Mouse (Mus musculus) thymus, adult 2 months (tissue): Measurements from ENCODE around the gene Sorbs2. TPM values are rescaled to one million over a fixed set of nuclear protein-coding genes. Genes with fewer than 3 reads are reported as not detected.

Experiments
- DNase-seq: peaks from one replicate; pipeline ENCODE4 v3.0.0; 2021
- H3K27ac ChIP-seq: fragments of 200-500 bp; 2 replicates; pipeline ENCODE4 v1.5.1; 2012; ENCODE audit warnings: low read length, control low read depth; ENCODE audit not compliant: control insufficient read depth, insufficient read depth
- H3K27me3 ChIP-seq: fragments of 200-500 bp; 2 replicates; pipeline ENCODE4 v1.6.1; 2012; ENCODE audit warnings: mild to moderate bottlenecking, low read length, moderate library complexity, mixed read lengths; ENCODE audit not compliant: control insufficient read depth, insufficient read depth
- H3K36me3 ChIP-seq: fragments of 200-500 bp; 2 replicates; pipeline ENCODE4 v1.6.1; 2012; ENCODE audit warnings: mild to moderate bottlenecking, low read length, moderate library complexity; ENCODE audit not compliant: control insufficient read depth, insufficient read depth
- H3K4me1 ChIP-seq: fragments of 200-500 bp; replicated peaks from 2 replicates; pipeline ENCODE4 v1.6.1; 2012; ENCODE audit warnings: low read length; ENCODE audit not compliant: control insufficient read depth, insufficient read depth
- H3K4me3 ChIP-seq: fragments of 200-500 bp; 2 replicates; pipeline ENCODE4 v1.5.1; 2012; ENCODE audit warnings: mild to moderate bottlenecking, low read length, control low read depth, moderate library complexity; ENCODE audit not compliant: control insufficient read depth, insufficient read depth
- CTCF ChIP-seq: fragments of 200-500 bp; IDR thresholded peaks from 2 replicates; pipeline ENCODE4 v1.5.1; 2012; ENCODE audit warnings: mild to moderate bottlenecking, control low read depth, low read length, moderate library complexity, borderline replicate concordance; ENCODE audit not compliant: control insufficient read depth, poor library complexity, insufficient read depth; ENCODE audit errors: extremely low read depth
- POLR2A ChIP-seq: fragments of 200-500 bp; IDR thresholded peaks from 2 replicates; pipeline ENCODE4 v1.6.1; 2012; ENCODE audit warnings: mild to moderate bottlenecking, low read length, control low read depth, moderate library complexity; ENCODE audit not compliant: control insufficient read depth, poor library complexity, insufficient read depth; ENCODE audit errors: extremely low read depth
- WGBS: fragments of 180-500 bp; shearing (Covaris S2); methylation state at CpG from one replicate; pipeline ENCODE4 v1.1.7; 2018; 5-methylcytosine and 5-hydroxymethylcytosine counted together
- polyA plus RNA-seq: library from polyadenylated mRNA; depleted of rRNA; stranded (reverse); fragments of >200 nt; gene quantifications from 2 replicates; pipeline ENCODE4 v1.2.3, GENCODE M21; 2012

Gene Sorbs2
- polyA plus RNA-seq, 1 experiment = 9.0 TPM

DNA sequence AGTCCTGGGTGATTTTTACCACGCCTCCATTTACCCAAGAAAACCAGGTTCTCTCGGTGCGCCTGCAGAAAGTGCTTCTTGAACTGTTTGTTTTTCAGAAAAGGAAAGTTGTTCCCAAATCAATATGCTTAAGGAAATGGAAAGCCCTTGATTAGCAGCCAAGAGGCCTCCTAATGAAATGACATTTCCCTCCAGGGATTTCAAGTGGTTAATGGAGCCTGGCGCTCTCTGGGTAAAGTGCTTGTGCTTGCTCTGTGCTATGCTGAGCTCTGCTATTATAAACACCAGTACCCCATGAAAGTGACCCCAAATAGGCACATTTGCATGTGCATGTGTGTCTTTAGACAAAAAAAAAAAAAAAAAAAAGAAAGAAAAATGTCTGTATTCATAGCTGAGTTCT lies 84.3 kb downstream of the Sorbs2 start:
- DNase-seq = no peak
- TF ChIP-seq CTCF (no peak), POLR2A (no peak)
- Histone ChIP-seq H3K27ac (no peak overlapping the region), H3K36me3 (no peaks in the 10 kb centered on the region), H3K4me1 (no peaks in the 10 kb centered on the region), H3K27me3 (no peaks in the 10 kb centered on the region), H3K4me3 (no peak overlapping the region)
- WGBS = 94% methylated on average over 4 of the region's 4 CpGs

DNA sequence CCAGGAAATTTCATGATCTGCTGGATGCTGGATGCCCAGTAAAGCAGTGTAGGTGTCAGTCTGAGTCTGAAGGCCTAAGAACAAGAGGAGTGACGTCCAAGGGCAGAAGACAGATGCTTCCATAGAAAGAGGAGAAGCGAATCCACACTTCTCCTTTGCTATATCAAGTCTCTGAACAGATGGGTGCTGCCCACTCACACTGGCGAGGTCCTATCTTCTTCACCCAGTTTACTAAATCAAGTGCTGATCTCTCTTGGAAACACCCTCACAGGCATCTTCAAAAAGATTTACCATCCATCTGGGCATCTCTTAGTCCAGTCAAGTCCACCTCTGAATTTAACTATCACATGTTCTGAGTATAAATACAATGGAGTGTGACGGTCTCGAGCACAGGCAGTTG lies 86.1 kb downstream of the Sorbs2 start:
- TF ChIP-seq POLR2A (no peak), CTCF (no peak)
- Histone ChIP-seq H3K4me1 (no peaks in the 10 kb centered on the region), H3K4me3 (no peak overlapping the region), H3K27ac (no peak overlapping the region), H3K27me3 (no peaks in the 10 kb centered on the region), H3K36me3 (no peaks in the 10 kb centered on the region)
- WGBS = 87% methylated on average over 5 of the region's 5 CpGs
- DNase-seq = no peak

DNA sequence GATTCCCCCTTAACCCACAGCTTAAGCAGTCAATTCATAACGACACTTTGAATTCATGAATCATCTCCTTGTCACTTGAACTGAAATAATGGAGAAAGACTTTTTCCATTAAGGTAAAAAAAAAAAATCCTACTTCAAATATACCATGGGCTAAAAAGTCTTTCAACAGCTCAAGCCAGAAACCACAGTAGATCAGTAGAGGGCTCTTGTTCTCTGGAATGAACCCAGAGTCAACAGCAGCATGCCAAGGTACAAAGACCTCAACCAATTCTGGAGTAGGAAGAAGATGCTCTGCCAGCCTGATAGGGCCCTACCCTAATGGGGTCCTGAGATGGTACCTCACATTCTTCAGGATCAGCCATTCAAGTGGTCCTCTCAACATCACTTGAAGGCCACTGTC lies 88.4 kb downstream of the Sorbs2 start:
- Histone ChIP-seq H3K4me1 (no peaks in the 10 kb centered on the region), H3K27ac (no peak overlapping the region), H3K36me3 (no peaks in the 10 kb centered on the region), H3K4me3 (no peak overlapping the region), H3K27me3 (no peaks in the 10 kb centered on the region)
- 84% methylated on average over 1 of the region's 1 CpGs for WGBS
- no peak for DNase-seq
- TF ChIP-seq POLR2A = no peak
- TF ChIP-seq CTCF = no peak

DNA sequence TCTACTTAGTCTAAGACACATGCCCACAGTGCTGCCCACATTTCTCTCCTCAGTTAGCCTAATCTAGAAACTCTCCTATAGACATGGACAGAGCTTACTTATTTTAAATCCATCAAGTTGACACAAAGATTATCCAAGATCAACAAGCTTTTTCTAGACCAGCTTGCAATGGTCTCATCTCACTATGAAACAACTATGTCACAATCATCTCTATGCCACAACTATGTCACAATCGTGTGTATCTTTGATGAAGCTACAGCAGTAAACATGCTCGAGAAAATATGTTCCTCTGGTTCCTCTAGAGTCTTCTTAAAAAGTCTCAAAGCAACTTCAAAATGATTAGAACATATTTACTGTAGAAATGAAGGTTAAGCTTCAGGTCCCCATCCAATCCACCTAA lies 89.0 kb downstream of the Sorbs2 start:
- Histone ChIP-seq H3K36me3 (no peaks in the 10 kb centered on the region), H3K4me1 (no peaks in the 10 kb centered on the region), H3K4me3 (no peak overlapping the region), H3K27ac (no peak overlapping the region), H3K27me3 (no peaks in the 10 kb centered on the region)
- DNase-seq = no peak
- TF ChIP-seq CTCF (no peak), POLR2A (no peak)
- 83% methylated on average over 2 of the region's 2 CpGs for WGBS

DNA sequence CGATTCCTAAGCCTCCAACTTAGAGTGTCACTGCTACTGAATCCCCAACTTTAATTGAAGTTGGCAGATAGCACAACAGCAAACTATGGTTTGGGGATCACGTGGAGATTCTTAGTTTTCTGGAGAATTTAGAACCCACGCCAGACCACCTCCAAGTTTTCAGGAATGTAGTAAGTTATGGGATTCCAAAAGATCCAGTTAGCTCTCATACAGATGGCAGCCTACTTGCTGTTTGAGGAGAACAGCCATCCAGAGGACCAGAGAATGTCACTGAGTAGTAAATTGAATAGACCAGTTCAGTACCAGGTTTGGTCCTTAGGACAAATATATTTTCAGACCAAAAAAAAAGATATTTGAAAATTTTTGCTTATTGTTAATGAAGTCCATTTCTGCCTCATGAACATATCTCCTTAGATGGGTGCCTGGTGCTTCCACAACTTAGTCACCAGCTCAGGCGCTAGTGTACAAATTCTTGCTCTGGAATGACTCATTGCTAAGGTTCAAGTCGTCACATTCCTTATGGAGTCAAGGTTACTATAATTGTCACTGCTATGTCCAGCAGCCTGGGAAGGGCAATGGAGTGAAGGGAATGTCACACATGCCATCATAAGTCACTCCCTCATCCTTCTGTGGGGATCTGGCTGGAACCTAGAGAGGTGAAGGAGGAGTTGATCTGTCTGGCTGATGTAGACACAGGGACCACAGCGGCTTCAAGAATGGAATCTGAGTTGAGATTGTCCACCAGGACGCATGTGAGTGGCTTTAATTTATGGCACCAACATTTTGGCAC lies 90.2 kb downstream of the Sorbs2 start:
- no peaks in the 10 kb centered on the region for H3K4me1 ChIP-seq
- TF ChIP-seq POLR2A (no peak), CTCF (no peak)
- no peak overlapping the region for H3K4me3 ChIP-seq
- H3K36me3 ChIP-seq = no peaks in the 10 kb centered on the region
- no peak overlapping the region for H3K27ac ChIP-seq
- no peaks in the 10 kb centered on the region for H3K27me3 ChIP-seq
- DNase-seq = no peak
- WGBS = 91% methylated on average over 7 of the region's 7 CpGs

DNA sequence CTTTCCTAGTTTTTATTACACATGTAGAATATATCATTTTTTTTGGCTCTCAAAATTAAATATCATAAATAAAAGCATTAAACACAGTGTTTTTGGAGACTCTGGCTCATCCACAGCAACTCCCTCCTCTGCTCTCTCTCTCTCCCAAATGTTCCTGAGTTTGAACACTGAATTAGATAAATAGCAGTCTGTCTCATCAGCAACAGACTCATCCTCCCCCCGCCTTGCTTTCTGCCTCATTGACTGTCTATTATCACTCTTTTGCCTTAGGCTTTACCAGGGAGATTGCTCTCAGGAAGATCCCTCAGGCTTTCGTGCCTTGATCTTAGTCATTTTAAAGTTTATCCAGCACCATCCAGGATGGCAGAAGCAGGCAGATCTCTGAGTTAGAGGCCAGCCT lies 91.3 kb downstream of the Sorbs2 start:
- Histone ChIP-seq H3K4me3 (no peak overlapping the region), H3K27ac (no peak overlapping the region), H3K4me1 (no peaks in the 10 kb centered on the region), H3K27me3 (no peaks in the 10 kb centered on the region), H3K36me3 (no peaks in the 10 kb centered on the region)
- DNase-seq = no peak
- TF ChIP-seq POLR2A = no peak
- TF ChIP-seq CTCF = no peak
- WGBS = 94% methylated on average over 2 of the region's 2 CpGs

DNA sequence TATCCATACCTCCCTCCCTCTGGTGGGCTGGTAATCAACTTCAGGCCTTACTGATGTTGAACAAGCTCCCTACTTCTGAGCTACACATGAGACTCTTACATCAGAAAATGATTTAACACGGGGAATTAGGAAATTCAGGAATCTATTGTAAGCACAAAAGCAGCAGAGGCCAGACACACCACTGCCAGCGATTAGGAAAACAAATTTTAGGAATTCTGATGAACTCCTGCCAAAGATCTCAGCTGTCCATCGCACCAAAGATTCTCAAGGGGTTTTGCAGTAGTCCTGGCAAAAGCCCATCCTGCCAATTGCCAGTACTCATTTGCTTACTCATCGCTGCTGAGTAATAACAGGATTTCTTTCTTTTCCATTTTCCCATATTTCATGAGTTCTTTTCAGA lies 94.4 kb downstream of the Sorbs2 start:
- no peak for DNase-seq
- no peak overlapping the region for H3K27ac ChIP-seq
- WGBS = 86% methylated on average over 4 of the region's 4 CpGs
- no peaks in the 10 kb centered on the region for H3K4me1 ChIP-seq
- no peak for TF ChIP-seq POLR2A
- TF ChIP-seq CTCF = no peak
- no peak overlapping the region for H3K4me3 ChIP-seq
- H3K36me3 ChIP-seq = no peaks in the 10 kb centered on the region
- H3K27me3 ChIP-seq = no peaks in the 10 kb centered on the region
